Mouse (Mus musculus): ENCODE measurements at regions not wholly inside any gene's neighbourhood (a gene's known extent, or its start where the extent isn't known, plus 50 kb on each side); places are given as distances from the start of the nearest gene placed in this dataset.

DNA sequence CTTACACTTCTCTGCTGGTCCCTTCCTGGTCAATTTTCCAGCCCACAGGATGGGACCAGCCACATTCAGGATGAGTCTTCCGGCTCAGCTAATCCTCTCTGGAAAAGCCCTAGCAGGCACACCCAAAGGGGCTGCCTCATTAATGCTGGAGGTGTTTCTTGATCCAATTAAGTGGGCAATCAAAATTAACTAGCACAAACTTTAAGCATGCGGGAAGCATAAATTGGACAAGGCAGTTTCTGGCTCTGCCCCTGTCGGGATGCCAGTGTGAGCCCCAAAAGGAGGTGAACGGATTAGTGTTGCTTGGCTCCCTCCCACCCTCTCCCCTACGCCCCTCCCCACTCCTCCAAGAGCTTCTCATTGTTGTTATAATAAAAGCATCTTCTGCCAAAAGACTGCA lies 262.5 kb upstream of the Id4 start:
- no peak for TF ChIP-seq CTCF (IDR thresholded peaks at IDR 0.05; ENCODE audit: control insufficient read depth, insufficient read depth, insufficient replicate concordance, low read depth, low read length)
- TF ChIP-seq POLR2A (IDR thresholded peaks at IDR 0.05; ENCODE audit: control insufficient read depth, low read depth, low read length), result no peak
